Mouse (Mus musculus): ENCODE data around the gene Fam83c. TPM values are rescaled to one million over a fixed set of nuclear protein-coding genes. Genes with fewer than 3 reads are reported as not detected.

Fam83c gene
- total RNA-seq, 2 experiments from 2014 or later: not detected

- DNase-seq: no peak
Measured at GRCm38 (mm10) chr2:155794674-155795445, 39.8 kb downstream of the Fam83c start.

DNA sequence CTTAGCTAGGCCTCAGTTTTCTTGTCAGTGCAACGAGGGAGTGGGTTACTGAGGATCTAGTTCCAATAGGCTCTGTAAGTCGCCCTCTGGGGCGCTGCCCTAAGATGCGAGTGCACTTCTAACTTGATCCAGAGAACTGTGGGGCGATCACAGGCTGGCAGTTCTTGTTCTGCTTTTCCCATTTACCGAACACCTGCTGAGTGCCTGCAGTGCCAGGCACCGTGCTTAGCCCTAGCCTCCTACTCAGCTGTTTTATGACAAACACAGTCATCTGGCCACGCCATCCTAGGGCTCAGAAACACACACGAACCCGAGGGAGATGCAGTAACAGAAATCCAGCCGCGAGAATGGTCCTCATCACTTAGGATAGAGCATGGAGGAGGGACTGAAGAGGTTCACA, 41.8 kb downstream of the Fam83c start:
- no peak for DNase-seq

GRCm38 (mm10) chr2:155787949-155788931, 46.4 kb downstream of the Fam83c start:
- DNase-seq: no peak

DNA sequence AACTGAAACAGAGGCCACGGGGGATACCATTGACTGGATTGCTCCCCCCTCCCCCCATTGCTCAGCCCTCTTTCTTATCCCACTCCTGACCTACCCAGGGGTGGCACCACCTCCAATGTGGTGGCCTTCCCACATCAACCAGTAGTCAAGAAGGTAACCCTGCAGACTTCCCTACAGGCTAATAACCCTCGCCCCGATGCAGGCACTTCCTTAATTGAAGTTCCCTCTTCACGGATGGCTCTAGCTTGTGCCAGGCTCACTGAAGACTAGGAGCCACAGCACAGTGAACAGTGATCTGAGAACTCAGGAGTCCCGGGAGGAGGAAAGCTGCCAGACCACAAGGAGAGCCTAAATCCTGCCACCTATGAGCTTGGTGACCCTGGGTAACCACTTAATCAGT, 47.7 kb downstream of the Fam83c start:
- DNase-seq: no peak

GRCm38 (mm10) chr2:155784534-155784933, 50.1 kb downstream of the Fam83c start:
- DNase-seq: no peak

GRCm38 (mm10) chr2:155779506-155779905, 55.1 kb downstream of the Fam83c start:
- no peak for DNase-seq

- DNase-seq: no peak
Measured at GRCm38 (mm10) chr2:155779066-155779465, 55.6 kb downstream of the Fam83c start.

- no peak for DNase-seq
Measured at GRCm38 (mm10) chr2:155778004-155778403, 56.6 kb downstream of the Fam83c start.

GRCm38 (mm10) chr2:155777688-155777985, 57.0 kb downstream of the Fam83c start:
- no peak for DNase-seq

Other genes with a start within 250 kb of the Fam83c start
- 10 to 100 TPM; 17.3 to 18.2 TPM for gene Gss, start 242.0 kb downstream of the Fam83c start, total RNA-seq (2021)
- gene Myh7b, start 223.6 kb downstream of the Fam83c start, total RNA-seq (2021): 10 to 100 TPM; 60.5 to 63.8 TPM
- 10 to 100 TPM; 81.3 to 82.1 TPM for gene Trpc4ap, start 142.5 kb downstream of the Fam83c start, total RNA-seq (2021)
- gene Edem2, start 105.4 kb downstream of the Fam83c start, total RNA-seq (2021): 1 to 10 TPM; 9.3 to 9.7 TPM
- not detected for gene Gm17581, start 99.0 kb downstream of the Fam83c start, total RNA-seq (2021)
- gene Procr, start 83.7 kb downstream of the Fam83c start, total RNA-seq (2021): 1 to 10 TPM; 5.6 to 8.0 TPM
- under 1 TPM; 0.07 TPM for gene Mmp24, start 59.5 kb downstream of the Fam83c start, total RNA-seq (2021)
- 10 to 100 TPM; 11.0 to 11.5 TPM for gene BC029722, start 15.4 kb downstream of the Fam83c start, total RNA-seq (2021)
- gene Eif6, start 7.9 kb downstream of the Fam83c start, total RNA-seq (2021): 10 to 100 TPM; 86.4 to 95.7 TPM
- gene Uqcc1, start 95.5 kb upstream of the Fam83c start, total RNA-seq (2021): 100 to 1,000 TPM; 149 to 164 TPM
- gene Gm15557, start 105.9 kb upstream of the Fam83c start, total RNA-seq (2021): not detected
- gene Gdf5, start 110.5 kb upstream of the Fam83c start, total RNA-seq (2021): under 1 TPM in 1 of 2 experiments, not detected in 1; 0.12 TPM
- gene Cep250, start 121.6 kb upstream of the Fam83c start, total RNA-seq (2021): 10 to 100 TPM; 11.9 to 14.4 TPM
- gene 6430550D23Rik, start 173.1 kb upstream of the Fam83c start, total RNA-seq (2021): under 1 TPM; 0.18 to 0.21 TPM
- gene Ergic3, start 173.2 kb upstream of the Fam83c start, total RNA-seq (2021): 10 to 100 TPM; 86.5 to 91.5 TPM
- not detected for gene Fer1l4, start 218.1 kb upstream of the Fam83c start, total RNA-seq (2021)
- 1 to 10 TPM in 1 of 2 experiments, under 1 TPM in 1; 0.79 to 1.5 TPM for gene Spag4, start 230.3 kb upstream of the Fam83c start, total RNA-seq (2021)

Data from heart, postnatal 4 days (tissue).